Mouse (Mus musculus) liver, postnatal 0 days (tissue): ENCODE results near the gene Smim23.

Experiments
- CTCF ChIP-seq: sonication (generic); IDR thresholded peaks from 2 replicates; pipeline ENCODE4 v1.5.1; 2016; ENCODE audit warnings: antibody characterized with exemption, low read depth
- EP300 ChIP-seq: IDR thresholded peaks from 2 replicates; pipeline ENCODE4 v1.6.1; 2016; ENCODE audit warnings: antibody characterized with exemption, low read depth, mild to moderate bottlenecking

DNA sequence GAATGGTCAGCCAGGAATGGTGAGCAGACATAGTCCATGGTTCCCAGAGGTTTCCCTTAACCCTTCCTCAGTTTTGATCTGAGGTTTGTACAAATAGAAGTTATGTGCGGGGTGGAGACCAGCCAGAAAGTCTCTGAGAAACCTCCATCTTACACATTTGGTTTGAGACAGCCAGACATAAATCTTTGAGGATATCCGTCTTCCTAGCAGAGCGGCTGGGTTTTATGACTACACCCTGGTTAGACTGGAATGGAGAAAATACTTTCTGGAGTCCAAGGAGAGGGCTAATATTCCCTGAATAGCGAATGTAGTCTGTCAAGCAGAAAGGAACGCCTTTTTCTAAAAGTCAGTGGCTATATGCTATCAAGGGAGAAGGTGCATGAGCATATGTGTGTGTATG, 16.8 kb upstream of the Smim23 start:
- TF ChIP-seq CTCF (no peak), EP300 (no peak)
